Mouse (Mus musculus) CH12.LX (cell line): ENCODE data around the gene Klhdc2.

Experiments
- CHD1 ChIP-seq: IDR thresholded peaks from 2 replicates; pipeline ENCODE4 v1.6.1; 2012; ENCODE audit warnings: low read depth, low read length, improper control_type of control experiment, inconsistent platforms
- CHD2 ChIP-seq: IDR thresholded peaks from 2 replicates; pipeline ENCODE4 v1.6.1; 2011; ENCODE audit warnings: low read length, improper control_type of control experiment
- CTCF ChIP-seq, 2 experiments: IDR thresholded peaks in 1 of 2; conservative IDR thresholded peaks in 1 of 2; 2 replicates each; pipeline ENCODE4 v1.5.1; 2011 to 2012; ENCODE audit warnings: low read depth in 2 of 2, low read length in 2 of 2, improper control_type of control experiment in 1 of 2, inconsistent platforms in 1 of 2, mild to moderate bottlenecking in 1 of 2, moderate library complexity in 1 of 2
- IRF4 ChIP-seq: IDR thresholded peaks from 2 replicates; pipeline ENCODE4 v1.6.1; 2014; ENCODE audit warnings: low read depth, mild to moderate bottlenecking, inconsistent platforms, low read length, improper control_type of control experiment
- POLR2AphosphoS2 ChIP-seq: IDR thresholded peaks from 2 replicates; pipeline ENCODE4 v1.6.1; 2011; ENCODE audit warnings: low read depth, low read length, improper control_type of control experiment
- TBP ChIP-seq: conservative IDR thresholded peaks from 2 replicates; pipeline ENCODE4 v1.6.1; 2011; ENCODE audit warnings: low read depth, low read length, improper control_type of control experiment

GRCm38 (mm10) chr12:69262251-69262650 is 34.2 kb upstream of the Klhdc2 start:
- TF ChIP-seq CTCF (conservative IDR thresholded peaks at IDR 0.05 in 1 of 2, IDR thresholded peaks at IDR 0.05 in 1 of 2; ENCODE audit: low read depth in 2 of 2, low read length in 2 of 2) = no peak
- no peak for TF ChIP-seq TBP
- TF ChIP-seq IRF4 = no peak
- no peak for TF ChIP-seq CHD2
- TF ChIP-seq CHD1 = no peak
- TF ChIP-seq POLR2AphosphoS2 = no peak
